Mouse (Mus musculus) thymus, postnatal 4 days (tissue): ENCODE results near the gene Zfp958.
"Not testable (repeated sequence)": the region's sequence is repeated elsewhere in the genome, so short reads cannot be mapped to it uniquely, and the experiment has no call there.

ENCODE experiments used
- DNase-seq: peaks from one replicate; pipeline ENCODE4 v3.0.0; 2021

The Zfp958 gene

GRCm38 (mm10) chr8:4612932-4613853 lies at the start of gene Zfp958:
Zfp958 (plus strand) TSS chr8:4613167.
- DNase-seq, result peak; percentile 89

- DNase-seq, result no peak
Observed at GRCm38 (mm10) chr8:4581986-4582385, 31.0 kb upstream of the Zfp958 start.

DNA sequence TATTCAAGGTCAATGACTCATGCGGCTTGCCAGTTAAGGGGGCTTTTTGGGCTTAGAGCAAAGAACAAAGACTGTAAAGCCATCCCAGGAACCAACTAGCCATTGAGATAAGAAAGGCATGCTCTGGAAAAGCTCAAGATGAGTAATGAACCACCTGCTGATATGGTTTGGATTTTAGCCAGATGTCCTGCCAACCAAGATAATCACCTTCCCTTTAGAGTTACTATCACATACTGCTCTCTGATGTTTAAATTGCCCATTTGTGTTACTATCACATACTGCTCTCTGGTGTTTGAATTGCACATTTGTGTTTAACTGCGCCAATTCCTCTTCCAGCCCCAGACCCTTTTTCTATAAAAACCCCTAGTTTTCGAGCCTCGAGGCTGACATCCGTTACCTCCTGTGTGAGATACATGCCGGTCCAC lies 30.2 kb upstream of the Zfp958 start:
- no peak for DNase-seq

DNA sequence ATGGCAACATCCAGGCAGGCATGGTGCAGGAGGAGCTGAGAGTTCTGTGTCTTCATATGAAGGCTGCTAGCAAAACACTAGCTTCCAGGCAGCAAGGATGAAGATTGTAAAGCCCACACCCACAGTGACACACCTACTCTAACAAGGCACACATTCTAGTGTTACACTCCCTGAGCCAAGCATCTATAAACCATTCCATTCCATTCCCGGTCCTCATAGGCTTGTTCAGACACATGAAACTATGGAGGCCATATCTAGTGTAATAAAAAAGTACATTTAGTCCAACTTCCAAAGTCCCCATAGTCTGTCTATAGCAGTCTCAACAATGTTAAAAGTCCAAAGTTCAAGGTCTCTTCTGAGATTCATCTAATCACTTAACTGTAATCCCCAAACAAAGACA lies 28.3 kb upstream of the Zfp958 start:
- DNase-seq, result no peak

GRCm38 (mm10) chr8:4586356-4586755 lies 26.6 kb upstream of the Zfp958 start:
- DNase-seq, result no peak

GRCm38 (mm10) chr8:4588165-4589000 lies 24.6 kb upstream of the Zfp958 start:
- DNase-seq, result peak; percentile 14

DNA sequence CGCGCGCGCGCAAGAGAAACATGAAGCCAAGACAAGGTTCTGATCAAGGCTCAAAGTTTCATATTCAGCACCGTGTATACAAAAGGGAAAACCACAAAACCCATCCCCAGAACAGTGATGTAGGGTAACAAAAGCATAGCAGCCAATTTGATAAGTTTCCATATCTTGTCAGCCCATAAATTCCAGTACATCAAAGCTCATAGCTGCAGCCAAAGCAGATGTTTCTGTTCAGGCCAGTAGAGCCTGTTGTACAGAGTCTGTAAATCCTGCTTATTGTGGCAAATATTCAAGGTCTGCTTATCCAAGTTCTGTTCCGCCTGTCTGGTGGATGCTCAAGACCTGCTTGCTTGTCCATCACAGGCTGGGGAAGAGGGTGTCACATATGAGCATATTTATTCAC lies 4.1 kb upstream of the Zfp958 start:
- no peak for DNase-seq

DNA sequence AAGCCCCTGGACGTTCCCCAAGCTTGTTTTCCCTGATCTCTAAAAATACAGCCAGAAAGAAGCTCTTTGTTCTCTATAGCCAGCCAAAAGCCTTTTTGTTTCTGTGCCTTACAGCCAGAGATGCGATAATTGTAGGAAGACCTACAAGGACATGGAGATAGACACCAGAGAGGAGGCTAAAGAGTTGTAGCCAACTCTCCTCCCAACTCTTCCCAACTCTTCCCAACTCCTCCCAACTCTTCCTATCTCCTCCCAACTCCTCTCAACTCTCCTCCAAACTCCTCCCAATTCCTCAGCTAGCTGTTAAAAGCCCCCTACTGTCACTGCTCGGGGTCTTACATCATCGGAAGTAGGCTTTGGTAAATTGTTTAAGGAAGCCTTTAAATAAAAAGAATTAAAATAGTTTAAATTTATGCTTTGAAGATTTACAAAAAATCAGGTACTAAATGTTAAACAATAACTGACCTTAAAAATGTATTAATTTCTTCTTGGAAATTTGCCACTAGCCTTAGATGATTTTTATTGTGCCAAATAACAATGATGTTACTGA lies 1.3 kb upstream of the Zfp958 start:
- not testable (repeated sequence) for DNase-seq

DNA sequence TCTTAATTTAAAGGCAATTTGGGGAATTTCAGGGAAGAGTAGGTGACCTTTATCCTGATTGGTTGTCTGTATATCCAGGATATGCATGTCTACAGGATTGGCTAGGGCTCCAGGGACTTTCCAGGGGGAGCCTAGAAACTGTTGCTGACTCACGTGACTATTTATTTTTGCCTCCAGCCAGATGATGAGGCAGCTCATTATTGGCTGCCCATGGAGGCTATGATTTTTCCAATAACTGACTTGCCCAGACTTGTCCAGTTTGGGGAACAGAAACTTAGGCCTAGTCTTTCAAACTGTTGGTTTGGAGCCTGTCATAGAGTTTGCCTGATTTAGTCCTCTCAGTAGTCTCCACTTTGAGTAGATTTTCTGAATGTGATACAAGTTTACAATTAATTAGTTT lies 14.4 kb downstream of the Zfp958 start:
- DNase-seq, result no peak

GRCm38 (mm10) chr8:4637071-4637470 lies 24.1 kb downstream of the Zfp958 start:
- peak; percentile 49 for DNase-seq

- not testable (repeated sequence) for DNase-seq
Observed at GRCm38 (mm10) chr8:4642974-4643373, 30.0 kb downstream of the Zfp958 start.

GRCm38 (mm10) chr8:4656536-4656935 lies 43.6 kb downstream of the Zfp958 start:
- DNase-seq, result peak; percentile 78

DNA sequence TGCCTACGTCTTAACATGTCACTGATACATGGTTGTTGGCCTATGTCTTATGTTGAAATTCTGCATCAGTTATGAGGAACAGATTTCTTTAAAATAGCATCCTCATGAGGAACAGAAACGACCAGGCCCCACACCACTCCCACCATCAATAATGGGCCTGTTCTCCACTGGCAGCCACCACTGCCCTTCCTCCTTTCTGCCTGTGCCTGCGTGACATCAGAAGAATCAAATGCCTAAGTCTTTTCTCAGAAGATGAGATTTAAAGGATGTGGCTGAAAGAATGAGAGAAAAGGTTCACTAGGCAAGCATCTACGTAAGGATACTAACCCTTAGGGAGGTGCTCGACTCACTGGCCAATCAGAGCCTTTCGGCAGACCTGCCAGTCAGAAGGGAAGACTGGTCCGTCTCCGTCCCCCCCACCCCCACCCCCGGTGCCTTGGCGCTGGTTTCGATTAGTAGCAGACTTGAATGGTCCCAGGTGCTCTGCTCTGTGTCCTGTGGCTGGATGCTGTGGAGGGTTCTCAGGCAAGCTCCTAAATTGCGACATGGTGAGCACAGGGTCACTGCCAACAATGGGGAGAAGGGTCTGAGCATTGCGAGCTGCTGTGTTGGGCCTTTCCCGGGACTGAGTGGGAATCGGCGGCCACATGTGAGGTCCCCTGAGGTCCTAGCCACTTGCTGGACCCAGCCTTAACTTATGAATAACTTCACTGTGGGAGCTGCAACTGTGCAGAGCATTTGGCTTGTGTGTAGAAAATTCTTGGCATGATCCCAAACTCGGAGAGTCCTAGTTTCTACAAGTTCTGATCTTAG lies 62.4 kb downstream of the Zfp958 start:
- DNase-seq, result peak; percentile 13

DNA sequence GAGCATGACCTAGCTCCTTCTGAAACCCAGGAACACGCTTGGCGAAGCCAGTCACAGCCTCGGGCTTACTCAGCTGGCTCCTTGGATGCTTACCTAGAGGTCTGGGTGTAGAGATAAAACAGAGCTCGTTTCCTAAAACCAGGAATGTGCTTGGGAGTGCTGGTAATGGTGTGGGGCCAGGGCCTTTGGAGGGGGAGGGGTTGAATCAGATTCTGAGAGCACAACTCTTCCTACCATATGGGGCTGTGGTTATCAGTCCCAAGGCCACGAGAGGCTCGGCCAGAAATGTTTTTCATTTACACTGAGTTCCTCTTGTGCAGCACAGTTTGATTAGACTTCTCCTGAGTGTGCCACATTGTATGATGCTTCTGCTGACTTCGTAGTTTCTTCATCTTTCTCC lies 63.6 kb downstream of the Zfp958 start:
- peak; percentile 27 for DNase-seq

GRCm38 (mm10) chr8:4677265-4678217 lies 64.6 kb downstream of the Zfp958 start:
- DNase-seq, result peak; percentile 98

DNA sequence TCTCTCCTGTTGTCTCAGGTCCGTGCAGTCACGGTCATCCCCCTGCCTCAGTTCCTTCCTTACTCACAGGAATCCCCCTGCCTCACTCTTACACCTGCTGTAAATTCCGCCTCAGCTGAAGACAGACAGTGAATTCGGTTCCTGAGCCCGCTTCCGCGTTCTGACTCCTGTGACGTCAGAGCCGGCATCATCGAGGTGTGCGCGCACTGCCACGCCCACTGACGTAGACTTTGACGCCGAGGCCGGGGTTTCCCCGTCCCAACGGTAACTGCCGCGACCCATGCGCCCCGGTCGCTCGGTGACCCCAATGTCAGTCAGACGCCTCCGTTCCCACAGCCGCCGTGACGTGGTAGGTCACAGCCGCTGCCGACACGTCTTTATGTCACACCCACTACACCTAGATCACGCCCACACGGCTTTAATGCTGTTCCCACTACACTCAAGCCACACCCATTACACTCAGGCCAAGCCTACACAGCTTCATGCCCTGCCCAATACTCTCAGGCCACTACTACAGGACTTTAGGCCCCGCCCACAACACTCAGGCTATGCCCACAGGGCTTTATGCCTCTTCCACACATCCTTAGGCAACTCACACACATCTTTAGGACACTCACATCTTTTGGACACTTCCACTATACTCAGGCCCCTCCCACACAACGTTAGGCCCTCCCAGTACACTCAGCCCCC lies 65.4 kb downstream of the Zfp958 start:
- peak; percentile 96 for DNase-seq

GRCm38 (mm10) chr8:4678908-4679545 lies 66.1 kb downstream of the Zfp958 start:
- DNase-seq, result peak; percentile 31

DNA sequence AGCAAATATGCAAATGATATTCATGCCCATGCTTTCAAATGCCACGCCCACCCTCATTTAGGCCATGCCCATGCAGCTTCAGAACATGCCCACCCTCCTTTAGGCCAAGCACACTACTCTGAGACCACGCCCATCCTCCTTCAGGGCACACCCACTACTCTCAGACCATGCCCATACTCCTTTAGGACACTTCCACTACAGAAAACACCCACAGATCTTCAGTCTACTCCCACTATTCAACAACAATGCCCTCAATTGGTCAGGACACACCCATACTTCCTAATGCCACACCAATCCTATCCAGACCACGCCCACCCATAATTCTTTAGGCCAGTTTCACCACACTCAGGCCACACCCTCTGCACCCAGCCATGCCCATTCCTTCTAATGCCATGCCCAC lies 66.8 kb downstream of the Zfp958 start:
- DNase-seq, result peak; percentile 22
